Mouse (Mus musculus): ENCODE results near the gene Rhod. TPM values are rescaled to one million over a fixed set of nuclear protein-coding genes. Genes with fewer than 3 reads are reported as not detected.

Rhod gene
- total RNA-seq (2021) (1 to 10 TPM; 5.3 to 5.5 TPM), polyA plus RNA-seq (2012; rRNA removed) (8.5 and 9.2 TPM in 2 replicates)
- long read RNA-seq, partial matches to known transcripts = 0 of 3 reads
- long read RNA-seq, other reads (novel, unspliced or antisense) = 1 of 3 reads

GRCm38 (mm10) chr19:4439161-4439801 is at the start of gene Rhod:
Gene Rhod (minus strand): TSS chr19:4439432.
- 1% methylated on average over 47 of the region's 51 CpGs for WGBS
- TF ChIP-seq CTCF (IDR thresholded peaks at IDR 0.05) (no peak; the same call in 1 of the 2 replicates), EP300 (IDR thresholded peaks at IDR 0.05; ENCODE audit: insufficient read depth, low read depth, low read length) (no peak), POLR2A (IDR thresholded peaks at IDR 0.05; ENCODE audit: insufficient read depth, low read depth, low read length) (no peak)
- Histone ChIP-seq H3K27me3 (ENCODE audit: control insufficient read depth, insufficient read depth, low read length) (no peaks in the 10 kb centered on the region), H3K36me3 (ENCODE audit: control insufficient read depth, insufficient read depth, low read length) (no peaks in the 10 kb centered on the region), H3K79me2 (replicated peaks; ENCODE audit: control insufficient read depth, insufficient read depth, low read length) (no peaks in the 10 kb centered on the region), H3K4me3 (peak within 1 kb of the TSS; percentile 68), H3K4me1 (ENCODE audit: control insufficient read depth, insufficient read depth, low read length) (peaks cover 4% of the 10 kb centered on the region), H3K27ac (peak within 1 kb of the TSS; percentile 52; the same call in 1 of the 2 replicates), H3K9ac (ENCODE audit: low read depth, low read length) (peak within 1 kb of the TSS; percentile 86)
- DNase-seq = peak; percentile 70 to 76
- intact Hi-C loops (cut with DNase I) = no loop called here

GRCm38 (mm10) chr19:4487877-4488276 is 48.6 kb upstream of the Rhod start:
- Histone ChIP-seq H3K9ac (ENCODE audit: low read depth, low read length) (no peak overlapping the region), H3K79me2 (replicated peaks; ENCODE audit: control insufficient read depth, insufficient read depth, low read length) (no peaks in the 10 kb centered on the region), H3K4me3 (no peak overlapping the region), H3K4me1 (ENCODE audit: control insufficient read depth, insufficient read depth, low read length) (no peaks in the 10 kb centered on the region; the same call in 1 of the 2 replicates), H3K36me3 (ENCODE audit: control insufficient read depth, insufficient read depth, low read length) (no peaks in the 10 kb centered on the region), H3K27ac (no peak overlapping the region), H3K27me3 (ENCODE audit: control insufficient read depth, insufficient read depth, low read length) (no peaks in the 10 kb centered on the region)
- no peak for DNase-seq
- 51% methylated on average over 2 of the region's 2 CpGs for WGBS
- no peak for TF ChIP-seq POLR2A (IDR thresholded peaks at IDR 0.05; ENCODE audit: insufficient read depth, low read depth, low read length)
- TF ChIP-seq CTCF (IDR thresholded peaks at IDR 0.05) = no peak
- TF ChIP-seq EP300 (IDR thresholded peaks at IDR 0.05; ENCODE audit: insufficient read depth, low read depth, low read length) = no peak
- intact Hi-C loops (cut with DNase I) = no loop called here

- no peak overlapping the region for H3K4me3 ChIP-seq
- no peak overlapping the region for H3K27ac ChIP-seq
- H3K4me1 ChIP-seq (ENCODE audit: control insufficient read depth, insufficient read depth, low read length) = no peaks in the 10 kb centered on the region
- no peaks in the 10 kb centered on the region for H3K27me3 ChIP-seq (ENCODE audit: control insufficient read depth, insufficient read depth, low read length)
- 32% methylated on average over 5 of the region's 5 CpGs for WGBS
- intact Hi-C loops (cut with DNase I) = no loop called here
- TF ChIP-seq EP300 (IDR thresholded peaks at IDR 0.05; ENCODE audit: insufficient read depth, low read depth, low read length) = no peak
- TF ChIP-seq CTCF (IDR thresholded peaks at IDR 0.05) = no peak
- TF ChIP-seq POLR2A (IDR thresholded peaks at IDR 0.05; ENCODE audit: insufficient read depth, low read depth, low read length) = no peak
- no peaks in the 10 kb centered on the region for H3K79me2 ChIP-seq (replicated peaks; ENCODE audit: control insufficient read depth, insufficient read depth, low read length)
- H3K9ac ChIP-seq (ENCODE audit: low read depth, low read length) = no peak overlapping the region
- no peaks in the 10 kb centered on the region for H3K36me3 ChIP-seq (ENCODE audit: control insufficient read depth, insufficient read depth, low read length)
- no peak for DNase-seq
These were observed 45.8 kb upstream of the Rhod start for GRCm38 (mm10) chr19:4485006-4485405.

GRCm38 (mm10) chr19:4482111-4482859 is 43.1 kb upstream of the Rhod start:
- intact Hi-C loops (cut with DNase I) = no loop called here
- Histone ChIP-seq H3K4me3 (no peak overlapping the region), H3K79me2 (replicated peaks; ENCODE audit: control insufficient read depth, insufficient read depth, low read length) (no peaks in the 10 kb centered on the region), H3K36me3 (ENCODE audit: control insufficient read depth, insufficient read depth, low read length) (no peaks in the 10 kb centered on the region), H3K9ac (ENCODE audit: low read depth, low read length) (no peak overlapping the region), H3K27ac (no peak overlapping the region), H3K4me1 (ENCODE audit: control insufficient read depth, insufficient read depth, low read length) (no peaks in the 10 kb centered on the region), H3K27me3 (ENCODE audit: control insufficient read depth, insufficient read depth, low read length) (no peaks in the 10 kb centered on the region)
- TF ChIP-seq EP300 (IDR thresholded peaks at IDR 0.05; ENCODE audit: insufficient read depth, low read depth, low read length) (peak; percentile 60; the same call in 1 of the 2 replicates), CTCF (IDR thresholded peaks at IDR 0.05) (no peak)
- DNase-seq = peak; percentile 35 to 43
- WGBS = 58% methylated on average over 3 of the region's 3 CpGs

- no peak for DNase-seq
- no peak overlapping the region for H3K9ac ChIP-seq (ENCODE audit: low read depth, low read length)
- no peak overlapping the region for H3K4me3 ChIP-seq
- WGBS = 43% methylated on average over 4 of the region's 4 CpGs
- H3K79me2 ChIP-seq (replicated peaks; ENCODE audit: control insufficient read depth, insufficient read depth, low read length) = no peaks in the 10 kb centered on the region
- H3K36me3 ChIP-seq (ENCODE audit: control insufficient read depth, insufficient read depth, low read length) = no peaks in the 10 kb centered on the region
- H3K4me1 ChIP-seq (ENCODE audit: control insufficient read depth, insufficient read depth, low read length) = no peaks in the 10 kb centered on the region
- TF ChIP-seq POLR2A (IDR thresholded peaks at IDR 0.05; ENCODE audit: insufficient read depth, low read depth, low read length) = no peak
- TF ChIP-seq CTCF (IDR thresholded peaks at IDR 0.05) = no peak
- H3K27ac ChIP-seq = no peak overlapping the region
- no peaks in the 10 kb centered on the region for H3K27me3 ChIP-seq (ENCODE audit: control insufficient read depth, insufficient read depth, low read length)
- intact Hi-C loops (cut with DNase I) = no loop called here
These were observed 42.1 kb upstream of the Rhod start for GRCm38 (mm10) chr19:4481326-4481725.

GRCm38 (mm10) chr19:4480041-4480440 is 40.8 kb upstream of the Rhod start:
- Histone ChIP-seq H3K9ac (ENCODE audit: low read depth, low read length) (no peak overlapping the region), H3K27ac (no peak overlapping the region), H3K79me2 (replicated peaks; ENCODE audit: control insufficient read depth, insufficient read depth, low read length) (no peaks in the 10 kb centered on the region), H3K4me1 (ENCODE audit: control insufficient read depth, insufficient read depth, low read length) (no peaks in the 10 kb centered on the region), H3K36me3 (ENCODE audit: control insufficient read depth, insufficient read depth, low read length) (no peaks in the 10 kb centered on the region), H3K27me3 (ENCODE audit: control insufficient read depth, insufficient read depth, low read length) (no peaks in the 10 kb centered on the region), H3K4me3 (no peak overlapping the region)
- intact Hi-C loops (cut with DNase I) = no loop called here
- 93% methylated on average over 2 of the region's 2 CpGs for WGBS
- TF ChIP-seq POLR2A (IDR thresholded peaks at IDR 0.05; ENCODE audit: insufficient read depth, low read depth, low read length) (no peak), CTCF (IDR thresholded peaks at IDR 0.05) (no peak), EP300 (IDR thresholded peaks at IDR 0.05; ENCODE audit: insufficient read depth, low read depth, low read length) (no peak)
- DNase-seq = no peak
